Mouse (Mus musculus) bone marrow macrophage, adult 2 months (primary cell): ENCODE data around the gene Nfkbie.

Experiments used
- CTCF ChIP-seq: IDR thresholded peaks from 2 replicates; pipeline ENCODE4 v1.5.1; 2012; ENCODE audit warnings: low read depth, mild to moderate bottlenecking, low read length, moderate library complexity
- POLR2A ChIP-seq: IDR thresholded peaks from 2 replicates; pipeline ENCODE4 v1.6.1; 2012; ENCODE audit warnings: mild to moderate bottlenecking, low read depth, low read length, borderline replicate concordance

- TF ChIP-seq POLR2A (no peak), CTCF (no peak)
Measured at GRCm38 (mm10) chr17:45569999-45570398, 14.5 kb downstream of the Nfkbie start.
